Mouse (Mus musculus): ENCODE results near the gene Pcbd2. TPM values are rescaled to one million over a fixed set of nuclear protein-coding genes. Genes with fewer than 3 reads are reported as not detected.

The Pcbd2 gene
- polyA plus RNA-seq, 1 experiment: 22.1 TPM

GRCm38 (mm10) chr13:55733628-55734502, 6.7 kb downstream of the Pcbd2 start:
- no peak for DNase-seq (ENCODE audit: low read depth)

- DNase-seq (ENCODE audit: low read depth): no peak
Observed at GRCm38 (mm10) chr13:55737885-55738284, 10.7 kb downstream of the Pcbd2 start.

- DNase-seq (ENCODE audit: low read depth): no peak
Observed at GRCm38 (mm10) chr13:55742306-55742705, 15.1 kb downstream of the Pcbd2 start.

- no peak for DNase-seq (ENCODE audit: low read depth)
Observed at GRCm38 (mm10) chr13:55754380-55754779, 27.2 kb downstream of the Pcbd2 start.

GRCm38 (mm10) chr13:55756789-55757188, 29.6 kb downstream of the Pcbd2 start:
- DNase-seq (ENCODE audit: low read depth): no peak

- DNase-seq (ENCODE audit: low read depth): no peak
Observed at GRCm38 (mm10) chr13:55757645-55758044, 30.5 kb downstream of the Pcbd2 start.

GRCm38 (mm10) chr13:55760576-55760975, 33.4 kb downstream of the Pcbd2 start:
- DNase-seq (ENCODE audit: low read depth): no peak

GRCm38 (mm10) chr13:55761486-55761885, 34.3 kb downstream of the Pcbd2 start:
- DNase-seq (ENCODE audit: low read depth): no peak

GRCm38 (mm10) chr13:55774352-55774751, 47.2 kb downstream of the Pcbd2 start:
- no peak for DNase-seq (ENCODE audit: low read depth)

- DNase-seq (ENCODE audit: low read depth): no peak
Observed at GRCm38 (mm10) chr13:55775056-55775455, 47.9 kb downstream of the Pcbd2 start.

GRCm38 (mm10) chr13:55784268-55784667, 57.1 kb downstream of the Pcbd2 start, which contains the start of gene Catsper3:
Gene Catsper3 (plus strand): TSS chr13:55784568.
- no peak for DNase-seq (ENCODE audit: low read depth)

- DNase-seq (ENCODE audit: low read depth): no peak
Observed at GRCm38 (mm10) chr13:55786120-55786519, 59.0 kb downstream of the Pcbd2 start.

GRCm38 (mm10) chr13:55801246-55801645, 74.1 kb downstream of the Pcbd2 start:
- DNase-seq (ENCODE audit: low read depth): no peak

- no peak for DNase-seq (ENCODE audit: low read depth)
Observed at GRCm38 (mm10) chr13:55803973-55804372, 76.8 kb downstream of the Pcbd2 start.

- no peak for DNase-seq (ENCODE audit: low read depth)
Observed at GRCm38 (mm10) chr13:55809041-55809623, 82.0 kb downstream of the Pcbd2 start.

- no peak for DNase-seq (ENCODE audit: low read depth)
Observed at GRCm38 (mm10) chr13:55809707-55810106, 82.5 kb downstream of the Pcbd2 start.

- DNase-seq (ENCODE audit: low read depth): no peak
Observed at GRCm38 (mm10) chr13:55810947-55811346, 83.8 kb downstream of the Pcbd2 start.

- no peak for DNase-seq (ENCODE audit: low read depth)
Observed at GRCm38 (mm10) chr13:55813490-55814016, 86.4 kb downstream of the Pcbd2 start.

- no peak for DNase-seq (ENCODE audit: low read depth)
Observed at GRCm38 (mm10) chr13:55814834-55815233, 87.7 kb downstream of the Pcbd2 start.

GRCm38 (mm10) chr13:55822499-55822898, 95.3 kb downstream of the Pcbd2 start:
- no peak for DNase-seq (ENCODE audit: low read depth)

GRCm38 (mm10) chr13:55824151-55824945, 97.2 kb downstream of the Pcbd2 start:
- no peak for DNase-seq (ENCODE audit: low read depth)

- DNase-seq (ENCODE audit: low read depth): no peak
Observed at GRCm38 (mm10) chr13:55825245-55825681, 98.1 kb downstream of the Pcbd2 start.

Measured in gonadal fat pad, adult 2 months (tissue).